Mouse (Mus musculus) right cerebral cortex, adult 2 months (tissue): ENCODE results near the gene Entpd3.

Source experiments
- DNase-seq, 2 experiments: peaks; one replicate each; pipeline ENCODE4 v3.0.0; 2021 to 2022; ENCODE audit warnings: low spot score in 2 of 2

The Entpd3 gene

DNA sequence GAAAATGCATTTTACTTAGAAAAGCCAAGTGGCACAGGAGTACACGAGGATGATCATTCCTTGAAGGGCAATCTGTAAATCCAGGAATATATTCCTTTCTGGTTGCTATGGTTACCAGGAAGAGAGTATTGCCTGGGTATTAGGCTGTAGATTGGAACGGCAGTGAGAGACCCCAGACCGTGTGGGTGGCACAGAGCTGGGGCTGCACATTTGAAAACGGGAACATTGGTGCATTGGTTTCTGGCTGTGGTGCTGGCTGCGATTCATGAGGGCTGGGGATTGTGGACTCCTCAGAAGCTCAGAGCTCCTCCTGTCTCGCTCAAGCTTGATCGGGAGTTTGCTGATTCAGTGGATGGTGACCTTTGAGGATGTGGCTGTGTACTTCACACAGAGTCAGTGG, 40.2 kb downstream of the Entpd3 start:
- no peak for DNase-seq

DNA sequence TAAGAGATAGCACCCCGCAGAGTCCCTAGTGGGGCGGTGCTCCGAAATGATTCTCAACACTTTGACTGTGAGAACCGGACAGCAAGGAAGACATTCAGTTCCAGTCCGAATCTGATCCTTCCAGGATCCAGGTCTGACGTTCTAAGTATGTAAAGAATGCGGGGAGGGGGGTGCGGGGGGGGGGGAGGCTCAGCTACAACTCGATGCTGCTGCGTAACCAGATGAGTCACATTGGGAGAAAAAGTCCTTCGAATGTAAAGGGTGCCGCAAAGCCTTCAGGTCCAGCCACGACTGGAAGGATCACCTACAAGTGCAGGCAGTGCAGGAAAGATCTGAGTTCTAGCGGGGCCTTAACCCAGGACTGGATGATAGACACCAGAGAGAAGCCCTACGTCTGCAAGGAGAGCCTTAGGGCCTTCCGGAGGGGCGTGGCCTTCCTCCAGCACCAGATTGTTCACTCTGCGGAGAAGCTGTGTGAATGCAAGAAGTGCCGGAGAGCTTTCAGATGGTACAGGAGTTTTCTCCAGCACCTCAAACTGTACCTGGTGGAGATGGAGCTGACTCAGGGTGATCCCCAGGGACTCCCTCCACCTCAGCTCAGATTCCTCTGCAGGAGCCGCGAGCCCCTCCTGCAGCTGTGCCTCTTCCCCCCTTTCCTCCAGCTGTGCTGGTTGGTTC, 42.5 kb downstream of the Entpd3 start:
- peak; percentile 28 to 40 for DNase-seq

DNA sequence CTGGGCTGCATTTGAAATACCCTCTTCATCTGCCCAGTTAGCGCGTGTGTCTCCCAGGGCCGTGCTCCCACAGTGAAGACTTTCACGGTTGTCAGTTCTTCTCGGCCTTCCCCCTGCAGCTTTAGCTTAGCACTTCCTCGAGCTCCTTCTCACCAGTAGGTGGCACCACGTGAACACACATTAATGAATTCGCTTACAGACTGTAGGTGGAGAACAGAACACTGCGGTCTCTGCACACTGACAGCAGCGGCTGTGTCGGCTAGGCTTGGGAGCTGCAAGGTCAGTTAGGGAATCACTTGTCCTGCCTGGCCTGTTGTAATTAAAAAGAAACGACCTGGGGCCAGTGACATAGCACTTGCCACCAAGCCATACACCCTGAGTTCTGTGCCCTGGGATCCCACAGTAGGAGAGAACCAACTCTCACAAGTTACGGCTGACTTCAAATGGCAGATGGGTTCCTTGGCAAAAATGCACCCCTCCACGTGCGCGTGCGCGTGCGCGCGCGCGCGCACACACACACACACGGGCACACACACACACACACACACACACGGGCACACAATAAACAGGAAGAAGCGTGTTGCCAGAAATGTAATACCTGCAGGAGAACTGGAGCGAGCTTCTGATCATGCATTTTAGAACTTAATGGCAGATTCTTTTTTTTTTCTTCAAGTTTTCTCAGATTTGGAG, 43.1 kb downstream of the Entpd3 start:
- DNase-seq: peak; percentile 92 to 93

DNA sequence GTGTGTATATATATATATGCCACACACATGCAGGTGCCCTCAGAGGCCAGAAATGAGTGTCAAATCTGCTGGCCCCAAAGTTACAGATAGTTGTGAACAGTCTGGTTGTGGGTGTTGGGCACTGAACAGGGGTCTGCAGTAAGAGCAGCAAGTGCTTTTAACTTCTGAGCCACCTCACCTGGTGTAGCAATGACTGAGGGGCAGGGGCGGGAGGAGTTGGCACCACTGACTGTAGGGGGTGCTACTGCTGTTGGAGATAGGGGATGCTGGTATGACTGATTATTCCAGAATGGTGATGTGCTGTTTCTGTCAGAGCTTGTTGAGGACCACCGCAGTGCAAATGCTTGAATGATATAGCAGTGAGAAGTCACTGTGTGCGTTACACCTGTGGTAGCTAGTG, 43.7 kb downstream of the Entpd3 start:
- no peak for DNase-seq

DNA sequence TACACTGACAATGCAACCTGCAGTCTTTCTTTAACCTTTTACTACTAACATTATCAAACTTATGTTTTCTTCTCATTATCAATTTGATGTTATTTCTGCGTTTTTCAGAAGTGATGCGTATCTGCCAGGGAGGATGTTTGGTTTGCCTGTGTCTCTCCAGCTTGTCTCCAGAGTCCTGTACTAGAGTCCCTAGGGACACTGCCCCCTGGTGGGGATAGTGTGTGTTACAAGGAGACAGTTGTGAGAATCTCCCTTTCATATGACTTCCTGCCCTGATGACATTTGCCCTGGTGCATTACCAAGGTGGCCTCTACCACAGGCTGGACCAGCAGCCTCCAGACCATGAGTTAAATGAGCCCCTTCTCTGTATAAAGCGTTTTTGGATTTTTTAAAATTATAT, 46.9 kb downstream of the Entpd3 start:
- DNase-seq: peak; percentile 76 to 82

DNA sequence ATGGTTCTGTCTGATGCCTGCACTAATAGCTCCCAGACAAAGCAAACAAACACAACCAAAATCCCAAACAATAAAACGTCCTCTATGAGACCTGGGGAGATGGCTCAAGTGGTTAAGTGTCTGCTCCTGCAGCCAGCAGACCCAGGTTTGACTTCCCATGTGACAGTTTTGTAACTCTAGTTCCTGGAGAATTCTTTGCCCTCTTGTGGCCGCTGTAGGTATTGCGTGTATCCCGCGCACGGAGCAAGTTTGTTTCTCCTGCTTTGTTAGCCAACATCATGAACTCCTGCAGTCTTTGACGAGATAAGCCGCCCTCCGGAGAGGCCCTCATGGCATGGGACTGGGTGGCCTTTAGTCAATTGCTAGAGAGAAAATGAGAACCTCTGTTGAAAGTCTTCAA, 51.9 kb downstream of the Entpd3 start:
- DNase-seq: peak; percentile 80 to 85

DNA sequence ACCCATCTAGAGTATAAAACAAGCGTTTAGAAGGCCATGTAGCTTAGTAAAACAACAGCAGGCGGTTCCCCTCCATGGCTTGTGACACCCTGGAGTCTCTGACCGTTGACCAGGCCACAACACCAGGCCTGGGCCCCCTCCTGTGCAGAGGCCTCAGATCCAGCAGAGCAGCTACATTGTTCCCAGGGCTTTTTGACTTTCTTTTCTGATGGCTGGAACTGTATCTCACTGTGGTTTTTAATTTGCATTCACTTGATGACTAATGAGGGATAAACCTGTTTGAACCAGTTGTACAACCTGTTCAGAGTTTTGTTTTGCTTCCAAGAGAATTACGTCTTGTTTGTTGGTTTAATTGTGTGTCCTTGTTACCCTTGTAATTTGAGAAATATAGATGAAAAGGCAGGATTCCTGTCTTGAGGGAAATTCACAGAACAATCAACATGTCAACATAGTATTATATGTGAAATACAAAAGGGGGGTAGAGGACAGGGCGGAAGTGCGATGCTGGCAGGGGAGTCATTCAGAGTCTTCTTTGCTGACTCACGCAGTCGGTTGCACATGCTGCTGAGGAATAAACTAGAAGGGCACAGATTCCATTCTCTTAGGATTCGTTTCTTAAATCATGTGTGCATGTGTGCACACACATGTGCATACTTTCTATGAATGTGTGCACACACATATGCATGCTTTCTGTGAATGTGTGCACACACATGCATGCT, 53.9 kb downstream of the Entpd3 start:
- DNase-seq: no peak

DNA sequence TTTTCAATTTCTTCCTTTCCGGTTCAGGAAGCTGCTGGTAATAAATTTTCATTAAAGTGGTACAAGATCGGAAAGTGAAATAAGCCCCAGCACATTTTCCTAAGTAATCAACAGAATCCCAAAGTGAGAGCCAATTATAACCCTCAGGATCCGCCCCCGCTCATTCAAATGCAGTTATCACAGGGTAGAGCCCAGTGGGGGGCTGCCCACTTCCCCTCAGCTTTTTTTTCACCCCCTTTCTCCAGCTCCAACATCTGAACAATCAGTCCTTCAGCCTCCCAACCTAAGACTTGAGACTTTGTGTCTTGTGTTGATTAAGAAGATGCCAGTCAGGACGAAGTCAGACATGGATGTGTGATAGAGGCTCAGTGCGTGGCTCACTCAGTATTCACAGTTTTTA, 55.2 kb downstream of the Entpd3 start:
- no peak for DNase-seq

DNA sequence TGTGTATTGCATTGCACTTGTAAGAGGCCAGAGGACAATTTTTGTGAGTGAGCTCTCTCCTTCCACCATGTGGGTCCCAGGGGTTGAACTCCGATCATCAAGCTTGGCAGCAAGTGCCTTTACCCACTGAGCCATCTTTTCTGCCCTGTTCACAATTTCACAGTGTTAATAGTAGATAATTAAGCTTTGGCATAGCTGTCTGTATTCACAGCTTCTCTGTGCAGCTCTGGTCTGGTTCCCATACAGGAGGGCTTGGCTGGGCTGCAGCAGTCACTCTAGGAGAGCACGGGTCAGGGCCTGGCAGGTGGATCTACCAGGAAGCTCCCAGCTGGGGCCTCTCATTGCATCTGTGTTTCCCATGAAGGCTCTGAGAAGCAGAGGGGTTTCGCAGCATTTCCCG, 55.7 kb downstream of the Entpd3 start:
- no peak for DNase-seq

DNA sequence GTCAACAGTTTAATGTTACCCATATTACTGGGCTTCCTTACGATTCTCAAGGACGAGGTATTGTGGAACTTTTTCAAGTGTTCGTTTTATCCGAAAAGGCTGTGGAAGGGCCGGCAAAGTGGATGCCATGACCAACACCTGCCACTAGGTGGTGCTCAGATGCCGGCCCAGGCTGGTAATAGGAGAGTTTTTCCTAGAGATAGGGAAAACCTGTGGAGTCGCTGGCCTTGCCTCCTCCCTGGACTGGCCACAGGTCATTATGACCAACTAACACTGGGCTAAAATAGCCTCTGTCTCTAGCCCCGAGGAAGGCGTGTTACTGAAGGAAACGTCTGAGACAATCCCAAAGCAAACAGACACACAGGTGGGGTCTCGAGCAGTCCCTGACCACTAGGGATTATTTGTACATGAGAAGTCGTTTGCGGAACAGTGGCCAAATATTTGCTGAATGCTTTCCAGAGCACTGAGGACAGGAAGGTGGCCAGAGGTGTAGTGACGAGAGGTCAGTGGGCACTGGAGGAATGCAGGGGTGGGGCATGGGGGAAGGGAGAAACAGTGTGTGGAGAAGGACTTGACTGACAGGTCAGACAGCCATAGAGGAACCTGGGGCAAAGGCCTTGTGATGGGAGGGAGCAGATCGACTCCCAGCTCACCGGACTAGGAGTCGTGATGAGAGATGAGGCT, 62.0 kb downstream of the Entpd3 start:
- DNase-seq: peak; percentile 81 to 86

DNA sequence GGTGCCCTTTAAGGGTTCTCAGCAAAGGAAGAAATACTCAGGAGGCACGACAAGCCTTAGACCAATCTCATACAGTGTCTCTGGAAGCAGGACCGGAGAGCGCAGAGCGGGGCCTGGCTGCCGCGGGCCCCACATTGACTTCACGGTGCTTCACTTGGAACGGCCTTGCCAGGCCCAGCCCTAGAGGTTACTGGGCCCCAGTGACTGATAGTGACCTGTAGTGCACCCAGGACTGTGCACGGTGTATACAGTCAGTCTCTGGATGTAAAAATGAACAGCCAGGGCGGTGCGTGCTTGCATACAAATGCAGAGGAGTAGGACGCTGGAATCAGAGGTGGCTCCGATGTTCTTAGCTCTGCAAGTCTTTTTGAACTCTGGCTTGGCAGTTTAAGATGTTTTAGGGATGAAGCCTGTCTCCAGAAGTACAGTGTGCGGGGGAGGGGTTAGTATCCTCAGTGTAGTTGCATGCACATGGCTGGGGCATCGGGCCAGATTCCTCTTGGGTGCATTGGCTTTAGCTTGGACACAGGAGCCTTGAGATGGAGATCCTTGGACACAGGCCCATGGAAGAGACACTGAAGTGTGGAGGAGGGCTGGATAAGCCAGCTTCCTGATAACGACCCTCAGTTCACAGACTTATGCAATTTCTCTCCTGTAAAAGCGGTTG, 62.7 kb downstream of the Entpd3 start:
- DNase-seq: peak in 1 of 2 experiments; percentile 17

DNA sequence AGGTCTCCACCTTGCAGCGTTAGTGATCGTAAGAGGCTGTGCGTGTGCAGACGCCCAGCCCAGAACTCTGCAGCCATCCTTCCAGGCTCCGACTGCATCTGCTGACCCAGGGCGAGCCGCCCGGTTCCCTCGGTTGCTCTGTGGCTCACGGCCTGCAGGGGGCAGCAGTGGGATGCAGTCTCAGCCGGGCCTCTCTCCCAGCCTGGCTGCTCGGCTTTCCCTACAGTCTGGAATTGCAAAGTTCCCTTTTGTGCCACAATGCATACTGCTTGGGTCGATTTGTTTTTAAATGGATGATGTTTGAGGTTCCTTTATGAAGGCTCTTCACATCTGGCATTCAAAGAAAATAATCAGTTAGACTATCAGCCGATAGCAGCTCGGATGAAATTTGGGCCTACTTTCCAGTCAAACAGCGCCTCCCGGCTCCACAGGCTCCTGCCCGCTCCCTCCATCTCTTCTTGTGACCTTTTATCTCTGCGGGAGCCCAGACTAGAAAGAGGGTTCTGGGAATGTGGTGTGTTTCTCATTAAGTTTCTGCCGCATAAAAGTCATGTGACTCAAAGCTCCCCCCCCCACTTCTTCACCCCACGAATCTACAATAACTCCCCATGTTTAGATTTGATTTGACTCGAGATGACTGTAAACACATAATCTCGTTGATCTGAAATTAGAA, 63.4 kb downstream of the Entpd3 start:
- DNase-seq: peak; percentile 92 to 94

DNA sequence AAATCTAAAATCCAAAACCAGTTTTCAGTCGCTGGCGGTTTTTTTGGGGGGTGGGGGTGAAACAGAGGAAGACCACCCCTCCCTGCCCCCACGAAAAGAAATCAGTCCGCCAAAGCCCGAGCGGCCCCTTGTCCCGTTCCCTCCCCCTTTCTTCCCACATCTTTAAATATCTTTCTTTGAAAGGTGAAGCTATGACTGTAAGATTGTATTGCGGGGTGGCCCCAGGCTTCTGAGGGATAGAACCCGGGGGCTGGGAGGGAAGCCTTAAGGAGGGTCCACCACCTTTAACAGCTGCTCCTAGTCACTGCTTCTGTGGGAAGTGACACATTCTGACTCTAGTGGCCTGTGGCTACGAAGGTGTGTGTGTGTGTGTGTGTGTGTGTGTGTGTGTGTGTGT, 63.9 kb downstream of the Entpd3 start:
- no peak for DNase-seq

DNA sequence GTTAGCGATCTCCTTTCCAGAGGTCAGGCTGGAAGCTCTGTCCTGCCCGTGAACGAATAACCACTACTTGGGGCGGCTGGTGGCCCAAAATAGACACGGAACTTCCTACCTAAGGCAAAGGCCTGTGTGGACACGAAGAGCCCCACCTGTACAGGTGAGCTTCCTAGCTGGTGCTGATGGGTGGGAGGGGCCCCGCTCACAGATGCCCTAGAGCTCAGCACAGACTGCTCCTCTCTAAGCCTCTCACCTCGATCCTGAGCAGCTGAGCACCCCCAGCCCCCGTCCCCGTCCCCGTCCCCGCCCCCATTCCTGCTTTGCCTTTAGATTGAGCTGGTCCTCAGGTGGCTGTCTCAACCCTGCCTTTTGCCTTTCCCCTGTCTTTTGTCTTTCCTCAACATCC, 64.3 kb downstream of the Entpd3 start:
- no peak for DNase-seq

DNA sequence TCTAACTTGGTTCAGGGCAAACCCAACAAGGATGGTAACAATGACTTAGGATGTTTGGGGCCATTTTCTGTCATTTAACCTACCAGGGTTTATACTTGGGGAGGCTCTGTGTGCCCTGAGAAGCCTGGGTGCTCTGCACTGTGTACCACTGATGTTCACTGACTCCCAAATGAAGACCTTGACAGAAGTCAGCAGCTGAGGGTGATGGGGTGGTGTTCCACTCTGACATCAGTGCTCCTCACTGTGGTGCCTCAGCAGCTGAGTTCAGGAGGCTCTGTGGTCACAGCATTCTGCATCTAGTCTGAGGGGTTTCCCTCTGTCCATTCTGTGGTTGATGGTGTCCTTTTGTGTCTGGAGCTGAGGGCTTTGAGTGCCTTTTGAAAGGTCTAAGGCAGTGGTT, 71.4 kb downstream of the Entpd3 start:
- DNase-seq: no peak

DNA sequence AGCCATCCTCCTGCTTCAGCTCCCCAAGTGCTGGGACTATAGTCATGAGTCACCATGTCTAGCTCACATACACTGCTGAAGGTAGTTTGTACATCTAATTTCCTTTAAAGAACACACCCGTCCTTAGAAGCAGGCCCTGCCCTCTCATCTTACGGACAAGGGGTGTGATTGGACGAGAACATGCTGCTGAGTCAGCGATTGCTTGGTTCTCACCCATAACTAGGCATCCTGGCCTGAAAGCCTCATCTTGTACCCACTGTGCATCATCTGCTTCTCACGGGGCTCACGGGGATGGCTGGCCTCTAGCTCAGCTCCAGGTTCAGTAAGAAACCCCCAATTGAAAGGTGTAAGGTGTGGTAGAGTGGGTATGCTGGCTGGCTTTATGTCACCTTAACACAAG, 74.4 kb downstream of the Entpd3 start:
- no peak for DNase-seq
